Mouse (Mus musculus): ENCODE data around the gene Ago3. TPM values are rescaled to one million over a fixed set of nuclear protein-coding genes. Genes with fewer than 3 reads are reported as not detected.

Ago3 gene
- polyA plus RNA-seq (2015; fragmentation: Nextera tagmentation; extraction: Ambion mirVana), result 17.9 and 19.7 TPM in 2 replicates

DNA sequence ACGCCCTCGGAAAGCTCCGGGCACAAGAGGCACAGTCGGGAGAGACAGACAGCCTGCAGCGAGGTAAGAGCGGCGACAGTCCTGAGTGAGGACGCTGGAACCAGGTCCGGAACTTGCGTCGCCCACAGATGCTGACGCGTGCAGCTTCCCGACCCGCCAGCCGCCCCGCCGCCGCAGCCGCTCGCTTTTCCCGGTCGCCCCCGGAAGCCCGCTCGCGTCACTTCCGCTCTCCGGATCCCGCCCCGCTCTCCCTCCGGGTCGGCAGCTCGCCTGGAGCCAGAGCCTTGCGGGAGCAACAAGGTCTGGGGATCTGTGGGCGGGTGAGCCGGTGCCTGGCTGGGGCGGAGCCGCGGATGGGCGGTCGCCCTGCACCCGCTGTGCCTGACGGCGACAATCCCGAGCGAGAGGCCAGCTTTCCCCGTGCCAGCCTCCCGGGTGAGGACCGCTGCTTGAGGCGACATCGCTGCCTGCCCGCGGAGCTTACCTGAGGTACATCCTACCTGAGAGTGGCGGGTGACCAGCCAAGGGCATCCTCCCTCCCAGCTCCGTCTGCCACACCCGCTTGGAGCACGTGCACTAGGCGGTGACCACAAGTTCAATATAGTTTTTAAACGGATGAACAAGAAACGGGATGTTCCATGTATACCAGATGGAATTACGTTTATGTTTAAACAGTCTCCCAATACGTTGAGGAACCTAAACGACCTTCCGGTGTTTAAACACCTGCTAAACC is at the start of gene Ago3:
Gene Ago3, minus strand, starts transcription at position 210 of the 733 bp plus-strand sequence.
- WGBS, result under 1% methylated on average over 62 of the region's 65 CpGs
- Histone ChIP-seq H3K4me3 (ENCODE audit: low read length) (peak within 1 kb of the TSS; percentile 94), H3K27me3 (ENCODE audit: control insufficient read depth, insufficient read depth, low read depth, low read length) (no peaks in the 10 kb centered on the region), H3K9me3 (ENCODE audit: control insufficient read depth, low read length) (no peaks in the 10 kb centered on the region), H3K36me3 (ENCODE audit: control insufficient read depth, insufficient read depth, low read length) (no peaks in the 10 kb centered on the region), H3K4me1 (replicated peaks; ENCODE audit: control insufficient read depth, insufficient read depth, low read length) (peaks cover 4% of the 10 kb centered on the region; the same call in 1 of the 2 replicates), H3K9ac (ENCODE audit: low read length) (peak within 1 kb of the TSS; percentile 91), H3K4me2 (ENCODE audit: low read depth, low read length) (peak within 1 kb of the TSS; percentile 88), H3K27ac (ENCODE audit: low read length) (peak within 1 kb of the TSS; percentile 89)
- ATAC-seq (ENCODE audit: low read depth), result peak; percentile 98

DNA sequence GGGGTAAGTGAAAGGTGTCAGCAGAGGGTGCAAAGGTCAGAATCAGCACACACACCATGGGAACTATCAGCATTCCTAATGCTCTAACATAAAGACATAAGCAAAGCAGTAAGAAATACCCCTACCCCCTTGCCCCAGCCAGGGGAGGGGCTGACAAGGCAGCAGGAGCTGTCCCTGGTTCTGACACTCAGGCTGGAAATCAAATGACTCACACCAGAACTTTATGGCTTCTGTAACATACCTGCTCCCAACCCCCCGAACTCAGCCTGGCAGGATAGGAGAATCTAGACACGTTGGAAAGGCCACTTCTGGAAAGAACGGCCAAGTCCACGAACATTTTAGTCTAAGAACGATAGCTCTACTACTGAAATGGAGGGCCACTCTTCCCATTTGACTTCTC is 43.7 kb upstream of the Ago3 start:
- H3K4me3 ChIP-seq (ENCODE audit: low read length), result no peak overlapping the region
- 40% methylated on average over 5 of the region's 5 CpGs for WGBS
- peaks cover 4% of the 10 kb centered on the region for H3K4me1 ChIP-seq (replicated peaks; ENCODE audit: control insufficient read depth, insufficient read depth, low read length)
- H3K9ac ChIP-seq (ENCODE audit: low read length), result no peak overlapping the region
- no peaks in the 10 kb centered on the region for H3K9me3 ChIP-seq (ENCODE audit: control insufficient read depth, low read length)
- H3K27me3 ChIP-seq (ENCODE audit: control insufficient read depth, insufficient read depth, low read depth, low read length), result no peaks in the 10 kb centered on the region
- H3K27ac ChIP-seq (ENCODE audit: low read length), result no peak overlapping the region
- H3K4me2 ChIP-seq (ENCODE audit: low read depth, low read length), result no peak overlapping the region
- ATAC-seq (ENCODE audit: low read depth), result no peak
- no peaks in the 10 kb centered on the region for H3K36me3 ChIP-seq (ENCODE audit: control insufficient read depth, insufficient read depth, low read length)

DNA sequence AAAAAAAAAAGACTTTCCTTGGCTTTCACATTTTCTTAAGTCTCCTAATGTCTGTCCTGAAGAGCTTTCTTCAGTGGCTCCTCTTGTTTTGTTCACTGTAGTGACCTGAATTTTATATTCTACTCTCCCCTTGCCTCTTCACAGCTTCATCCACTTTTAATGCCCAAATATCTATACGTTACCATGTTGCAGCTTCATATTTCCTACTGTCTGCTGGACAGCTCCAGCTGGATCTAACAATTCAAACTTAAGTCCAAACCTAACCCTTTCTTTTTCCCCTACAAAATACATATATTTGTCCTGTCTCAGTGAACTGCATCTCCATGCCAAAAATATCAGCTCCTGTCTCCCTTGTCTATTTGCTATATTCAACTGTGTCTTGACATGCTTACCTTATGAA is 40.0 kb upstream of the Ago3 start:
- no peak overlapping the region for H3K4me2 ChIP-seq (ENCODE audit: low read depth, low read length)
- H3K36me3 ChIP-seq (ENCODE audit: control insufficient read depth, insufficient read depth, low read length), result no peaks in the 10 kb centered on the region
- H3K27ac ChIP-seq (ENCODE audit: low read length), result no peak overlapping the region
- no peak overlapping the region for H3K9ac ChIP-seq (ENCODE audit: low read length)
- H3K4me1 ChIP-seq (replicated peaks; ENCODE audit: control insufficient read depth, insufficient read depth, low read length), result peaks cover 30% of the 10 kb centered on the region
- ATAC-seq (ENCODE audit: low read depth), result no peak
- no peaks in the 10 kb centered on the region for H3K27me3 ChIP-seq (ENCODE audit: control insufficient read depth, insufficient read depth, low read depth, low read length)
- H3K9me3 ChIP-seq (ENCODE audit: control insufficient read depth, low read length), result no peaks in the 10 kb centered on the region
- H3K4me3 ChIP-seq (ENCODE audit: low read length), result no peak overlapping the region
- 33% methylated on average over 1 of the region's 1 CpGs for WGBS

DNA sequence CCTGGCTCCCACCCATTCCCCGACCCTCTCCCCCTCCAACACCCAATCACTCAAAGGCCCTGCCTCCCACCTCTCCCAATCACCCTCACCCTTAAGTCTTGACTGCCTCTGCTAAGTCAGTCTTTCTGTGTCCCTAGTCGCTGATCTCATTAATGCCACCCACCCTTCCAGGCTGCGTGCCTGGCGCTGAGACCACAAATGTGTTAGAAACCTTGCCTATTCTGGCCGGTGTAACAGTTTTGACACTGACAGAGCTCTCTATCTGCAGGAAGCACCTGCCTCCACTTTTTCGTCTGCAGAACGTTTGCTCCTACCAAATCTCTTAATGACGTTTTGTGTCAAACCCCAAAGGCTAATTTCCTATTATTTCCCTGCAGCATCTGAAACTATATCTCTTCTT is 39.6 kb upstream of the Ago3 start:
- H3K36me3 ChIP-seq (ENCODE audit: control insufficient read depth, insufficient read depth, low read length), result no peaks in the 10 kb centered on the region
- peak overlapping the region; percentile 77 for H3K4me2 ChIP-seq (ENCODE audit: low read depth, low read length)
- peak overlapping the region; percentile 64 for H3K9ac ChIP-seq (ENCODE audit: low read length)
- no peaks in the 10 kb centered on the region for H3K27me3 ChIP-seq (ENCODE audit: control insufficient read depth, insufficient read depth, low read depth, low read length)
- no peaks in the 10 kb centered on the region for H3K9me3 ChIP-seq (ENCODE audit: control insufficient read depth, low read length)
- H3K4me3 ChIP-seq (ENCODE audit: low read length), result peak overlapping the region; percentile 99
- peak overlapping the region; percentile 55 for H3K27ac ChIP-seq (ENCODE audit: low read length)
- no peak for ATAC-seq (ENCODE audit: low read depth)
- peaks cover 30% of the 10 kb centered on the region for H3K4me1 ChIP-seq (replicated peaks; ENCODE audit: control insufficient read depth, insufficient read depth, low read length)
- WGBS, result 6% methylated on average over 8 of the region's 8 CpGs

DNA sequence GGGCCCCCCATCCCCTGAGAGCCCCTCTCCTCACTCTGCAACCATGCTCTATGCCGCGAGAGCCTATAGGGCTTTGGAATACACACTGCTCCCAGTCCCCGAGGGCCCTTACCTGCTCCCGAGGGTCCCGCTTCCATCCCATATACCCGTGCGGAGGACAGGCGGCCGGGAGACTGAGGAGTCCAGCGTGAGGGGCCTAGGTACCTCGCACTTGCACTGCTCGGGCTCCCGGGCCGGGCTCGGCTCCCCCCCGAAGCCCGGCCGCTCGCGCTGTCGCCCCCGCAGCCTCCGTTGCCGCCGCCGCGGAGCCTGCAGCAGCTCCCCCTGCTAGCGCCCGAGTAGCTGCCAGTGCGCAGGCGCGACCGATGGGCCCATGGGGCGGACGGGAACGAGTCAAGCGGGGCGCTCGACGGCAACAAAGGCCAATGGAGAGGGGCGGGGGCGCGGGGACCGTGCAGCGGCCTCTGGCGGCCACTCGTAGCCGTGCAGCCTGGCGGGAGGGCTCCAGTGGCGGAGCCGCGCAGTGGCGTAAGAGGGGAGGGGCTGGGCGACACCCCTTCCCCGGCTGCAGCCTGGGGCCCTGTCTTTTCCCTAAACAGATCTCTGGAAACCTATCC is 39.0 kb upstream of the Ago3 start, which contains the start of gene Ago1:
Gene Ago1, minus strand, starts transcription at position 299 of the 617 bp plus-strand sequence.
- WGBS, result under 1% methylated on average over 55 of the region's 55 CpGs
- Histone ChIP-seq H3K9me3 (ENCODE audit: control insufficient read depth, low read length) (no peaks in the 10 kb centered on the region), H3K4me2 (ENCODE audit: low read depth, low read length) (peak within 1 kb of the TSS; percentile 77), H3K27ac (ENCODE audit: low read length) (peak within 1 kb of the TSS; percentile 93), H3K4me1 (replicated peaks; ENCODE audit: control insufficient read depth, insufficient read depth, low read length) (peaks cover 30% of the 10 kb centered on the region), H3K9ac (ENCODE audit: low read length) (peak within 1 kb of the TSS; percentile 95), H3K36me3 (ENCODE audit: control insufficient read depth, insufficient read depth, low read length) (no peaks in the 10 kb centered on the region), H3K4me3 (ENCODE audit: low read length) (peak within 1 kb of the TSS; percentile 99), H3K27me3 (ENCODE audit: control insufficient read depth, insufficient read depth, low read depth, low read length) (no peaks in the 10 kb centered on the region)
- peak; percentile 85 for ATAC-seq (ENCODE audit: low read depth)

DNA sequence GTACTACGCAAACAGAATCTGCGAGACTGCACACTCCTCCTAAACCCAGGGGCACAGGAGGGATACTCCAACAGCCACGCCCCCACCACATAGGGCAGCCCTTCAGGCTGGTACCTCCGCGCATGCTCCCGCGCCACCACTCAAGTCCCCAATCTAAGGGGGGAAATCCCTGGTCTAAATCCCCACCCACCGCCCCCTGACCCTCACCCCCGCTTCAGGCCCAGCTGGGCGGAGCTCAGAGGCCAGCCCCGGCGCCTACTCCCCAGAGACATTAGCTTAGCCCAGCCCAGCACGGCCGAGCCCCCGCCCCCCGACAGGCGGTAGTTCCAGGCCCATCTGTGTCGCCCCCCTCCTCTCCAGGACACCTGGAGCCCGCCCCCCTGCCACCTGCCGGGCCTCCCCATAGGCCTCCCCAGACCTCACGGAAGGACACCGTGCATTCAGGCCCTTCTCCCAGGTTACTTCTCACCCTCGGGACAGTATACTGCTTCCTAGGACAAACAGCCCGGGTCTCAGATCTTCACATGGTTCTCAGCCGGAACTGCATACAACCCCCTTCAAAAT is 38.4 kb upstream of the Ago3 start:
- H3K9me3 ChIP-seq (ENCODE audit: control insufficient read depth, low read length), result no peaks in the 10 kb centered on the region
- H3K36me3 ChIP-seq (ENCODE audit: control insufficient read depth, insufficient read depth, low read length), result no peaks in the 10 kb centered on the region
- no peaks in the 10 kb centered on the region for H3K27me3 ChIP-seq (ENCODE audit: control insufficient read depth, insufficient read depth, low read depth, low read length)
- peak overlapping the region; percentile 77 for H3K4me2 ChIP-seq (ENCODE audit: low read depth, low read length)
- H3K4me3 ChIP-seq (ENCODE audit: low read length), result peak overlapping the region; percentile 99
- peak overlapping the region; percentile 95 for H3K9ac ChIP-seq (ENCODE audit: low read length)
- H3K4me1 ChIP-seq (replicated peaks; ENCODE audit: control insufficient read depth, insufficient read depth, low read length), result peaks cover 30% of the 10 kb centered on the region
- peak overlapping the region; percentile 93 for H3K27ac ChIP-seq (ENCODE audit: low read length)
- WGBS, result 0% methylated on average over 25 of the region's 25 CpGs
- ATAC-seq (ENCODE audit: low read depth), result peak; percentile 79

DNA sequence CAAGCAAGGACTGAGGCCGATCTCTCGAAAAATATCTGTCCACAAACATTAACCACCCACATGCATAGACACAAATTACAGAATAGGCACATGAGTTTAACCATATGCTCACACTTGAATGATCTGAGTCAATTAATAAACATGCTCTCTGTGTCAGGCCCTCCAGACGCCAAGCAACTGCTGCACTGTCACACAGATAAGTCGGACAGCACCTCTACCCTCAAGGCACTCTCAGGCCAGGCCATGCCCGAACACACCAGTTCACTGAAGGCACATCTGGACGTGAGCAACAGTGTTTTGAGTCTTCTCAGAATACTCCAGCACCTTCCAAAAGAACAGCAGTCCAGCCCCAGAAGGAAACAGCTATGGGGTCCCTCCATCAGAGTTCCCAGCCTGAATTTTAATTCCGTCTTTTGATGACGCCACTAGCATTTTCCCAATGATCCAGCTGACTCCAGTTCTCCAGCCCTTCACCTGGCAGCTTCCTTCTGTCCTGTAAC is 36.9 kb upstream of the Ago3 start:
- H3K4me2 ChIP-seq (ENCODE audit: low read depth, low read length), result peak overlapping the region; percentile 77
- no peak overlapping the region for H3K4me3 ChIP-seq (ENCODE audit: low read length)
- H3K27ac ChIP-seq (ENCODE audit: low read length), result peak overlapping the region; percentile 55

DNA sequence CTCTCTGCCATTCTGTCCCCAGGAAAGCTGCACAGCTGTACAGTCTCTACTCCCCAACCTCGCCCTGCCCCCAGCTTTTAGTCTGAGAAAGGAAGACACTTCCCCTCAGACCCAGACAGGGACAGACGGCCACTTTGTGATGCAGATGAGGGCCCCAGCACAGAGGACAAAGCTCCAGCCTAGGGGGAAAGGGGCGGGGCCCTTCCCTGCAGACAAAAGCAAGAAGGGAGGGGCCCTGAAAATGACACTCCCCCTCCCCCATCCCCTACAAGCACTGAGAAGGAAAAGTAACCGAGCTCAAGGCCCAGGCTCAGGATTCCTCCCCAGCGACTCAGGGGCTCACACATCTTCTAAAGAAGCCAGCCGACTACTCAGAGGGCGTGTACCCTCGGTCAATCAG is 36.5 kb upstream of the Ago3 start:
- ATAC-seq (ENCODE audit: low read depth), result peak; percentile 14; the same call in 1 of the 2 replicates
- no peaks in the 10 kb centered on the region for H3K36me3 ChIP-seq (ENCODE audit: control insufficient read depth, insufficient read depth, low read length)
- no peak overlapping the region for H3K9ac ChIP-seq (ENCODE audit: low read length)
- WGBS, result 16% methylated on average over 8 of the region's 8 CpGs
- peaks cover 30% of the 10 kb centered on the region for H3K4me1 ChIP-seq (replicated peaks; ENCODE audit: control insufficient read depth, insufficient read depth, low read length)
- no peaks in the 10 kb centered on the region for H3K9me3 ChIP-seq (ENCODE audit: control insufficient read depth, low read length)
- H3K4me2 ChIP-seq (ENCODE audit: low read depth, low read length), result peak overlapping the region; percentile 24
- no peak overlapping the region for H3K4me3 ChIP-seq (ENCODE audit: low read length)
- peak overlapping the region; percentile 11; the same call in 1 of the 2 replicates for H3K27ac ChIP-seq (ENCODE audit: low read length)
- no peaks in the 10 kb centered on the region for H3K27me3 ChIP-seq (ENCODE audit: control insufficient read depth, insufficient read depth, low read depth, low read length)

More for the DNA sequence above, 36.9 kb upstream of the Ago3 start:
- no peaks in the 10 kb centered on the region for H3K9me3 ChIP-seq (ENCODE audit: control insufficient read depth, low read length)
- no peak for ATAC-seq (ENCODE audit: low read depth)
- H3K36me3 ChIP-seq (ENCODE audit: control insufficient read depth, insufficient read depth, low read length), result no peaks in the 10 kb centered on the region
- H3K9ac ChIP-seq (ENCODE audit: low read length), result peak overlapping the region; percentile 17; the same call in 1 of the 2 replicates
- H3K27me3 ChIP-seq (ENCODE audit: control insufficient read depth, insufficient read depth, low read depth, low read length), result no peaks in the 10 kb centered on the region
- peaks cover 30% of the 10 kb centered on the region for H3K4me1 ChIP-seq (replicated peaks; ENCODE audit: control insufficient read depth, insufficient read depth, low read length)
- 30% methylated on average over 8 of the region's 8 CpGs for WGBS

DNA sequence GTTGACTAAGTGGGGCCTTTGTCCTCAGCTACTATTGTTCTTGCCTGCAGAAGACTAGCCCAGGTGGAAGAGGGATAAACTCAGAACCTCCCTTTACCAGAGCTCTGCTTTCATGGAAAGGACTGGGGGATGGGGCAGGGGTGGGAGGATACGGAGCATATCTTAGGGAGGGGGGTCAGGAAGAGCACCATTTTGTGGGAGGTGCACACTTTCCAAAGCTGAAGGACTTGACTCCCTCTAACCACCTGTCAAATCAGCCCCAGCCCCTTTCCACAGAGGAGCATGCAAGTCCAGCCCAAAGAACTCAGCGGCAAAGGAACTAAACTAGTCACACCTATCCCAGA is 35.5 kb upstream of the Ago3 start:
- H3K4me2 ChIP-seq (ENCODE audit: low read depth, low read length), result 0 out of 2 replicates have a peak overlapping the region, but pooled peaks have one; percentile 1
- H3K27me3 ChIP-seq (ENCODE audit: control insufficient read depth, insufficient read depth, low read depth, low read length), result no peaks in the 10 kb centered on the region
- no peak overlapping the region for H3K9ac ChIP-seq (ENCODE audit: low read length)
- no peak for ATAC-seq (ENCODE audit: low read depth)
- no peaks in the 10 kb centered on the region for H3K9me3 ChIP-seq (ENCODE audit: control insufficient read depth, low read length)
- H3K36me3 ChIP-seq (ENCODE audit: control insufficient read depth, insufficient read depth, low read length), result peaks cover 2% of the 10 kb centered on the region; the same call in 1 of the 2 replicates
- H3K4me3 ChIP-seq (ENCODE audit: low read length), result no peak overlapping the region
- peaks cover 30% of the 10 kb centered on the region for H3K4me1 ChIP-seq (replicated peaks; ENCODE audit: control insufficient read depth, insufficient read depth, low read length)
- H3K27ac ChIP-seq (ENCODE audit: low read length), result no peak overlapping the region
- 25% methylated on average over 2 of the region's 2 CpGs for WGBS

Data from lung, embryonic 16.5 days (tissue).